Mouse (Mus musculus) frontal cortex, adult (tissue): Measurements from ENCODE around the gene Hspa1a.

Source experiments
- ATAC-seq: cut with Nextera tagmentation; 2 replicates; pipeline ENCODE4 v1.9.2; 2017; ENCODE audit warnings: mild to moderate bottlenecking, moderate library complexity, mixed read lengths; ENCODE audit not compliant: low TSS enrichment

Hspa1a gene

DNA sequence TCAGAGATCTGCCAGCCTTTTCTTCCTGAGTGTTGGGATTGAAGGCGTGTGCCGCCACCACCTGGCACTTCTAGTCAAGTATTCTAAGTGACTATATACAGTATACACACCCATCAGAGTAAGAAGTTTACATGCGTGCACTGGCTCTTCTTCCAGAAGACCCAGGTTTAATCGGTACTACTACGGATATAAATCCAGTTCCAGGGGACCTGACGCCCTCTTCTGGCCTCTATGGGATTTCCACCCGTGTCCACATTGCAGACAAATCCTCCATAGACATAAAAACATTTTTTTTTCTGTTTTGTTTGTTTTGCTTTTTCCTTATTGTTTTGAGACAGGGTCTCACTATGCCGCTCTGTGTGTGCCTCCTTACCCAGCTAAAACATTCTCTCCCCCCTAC lies 24.4 kb downstream of the Hspa1a start:
- ATAC-seq = no peak

DNA sequence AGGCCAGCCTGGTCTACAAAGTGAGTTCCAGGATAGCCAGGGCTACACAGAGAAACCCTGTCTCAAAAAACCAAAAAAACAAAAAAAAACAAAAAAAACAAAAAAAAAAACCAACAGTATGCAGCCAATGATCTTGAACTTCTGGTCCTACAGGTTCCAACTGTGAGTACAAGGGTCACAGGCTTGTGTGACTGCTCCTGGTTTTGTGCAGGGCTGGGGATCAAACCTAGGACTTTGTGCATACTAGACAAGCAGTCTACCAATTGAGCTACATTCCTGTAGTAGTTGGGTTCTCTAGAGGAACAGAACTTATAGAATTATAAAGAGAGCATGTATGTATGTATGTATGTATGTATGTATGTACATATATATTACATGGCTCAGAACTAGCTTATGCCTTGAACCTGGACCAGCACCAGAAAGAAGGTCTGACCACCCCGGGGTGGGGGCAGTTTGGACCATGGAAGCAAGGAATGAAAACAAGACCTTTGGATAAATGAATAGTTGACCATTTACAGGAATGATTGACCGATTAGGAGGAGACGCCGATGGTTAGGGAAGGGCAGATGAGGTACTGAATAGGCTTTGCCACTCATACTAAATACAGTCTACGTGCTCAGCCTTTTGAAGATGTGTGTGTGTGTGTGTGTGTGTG lies 25.3 kb downstream of the Hspa1a start:
- no peak for ATAC-seq

DNA sequence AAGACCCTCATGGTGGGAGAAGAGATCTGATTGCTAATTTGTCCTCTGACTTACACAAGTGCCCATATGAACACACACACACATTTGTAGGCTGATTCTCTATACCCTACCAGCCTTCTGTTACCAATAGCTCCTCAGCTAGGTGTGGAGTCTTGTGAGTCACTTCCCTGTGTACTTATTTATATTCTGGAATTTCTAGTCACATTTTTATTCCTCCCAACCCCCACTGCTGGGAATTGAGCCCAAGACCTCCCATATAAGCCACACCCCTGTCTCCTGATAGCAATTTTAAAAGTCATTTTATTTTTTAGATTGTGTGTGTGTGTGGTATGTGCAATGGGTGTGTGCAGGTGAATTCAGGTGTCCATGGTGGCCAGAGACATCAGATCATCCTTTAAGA lies 27.6 kb downstream of the Hspa1a start:
- ATAC-seq = no peak

DNA sequence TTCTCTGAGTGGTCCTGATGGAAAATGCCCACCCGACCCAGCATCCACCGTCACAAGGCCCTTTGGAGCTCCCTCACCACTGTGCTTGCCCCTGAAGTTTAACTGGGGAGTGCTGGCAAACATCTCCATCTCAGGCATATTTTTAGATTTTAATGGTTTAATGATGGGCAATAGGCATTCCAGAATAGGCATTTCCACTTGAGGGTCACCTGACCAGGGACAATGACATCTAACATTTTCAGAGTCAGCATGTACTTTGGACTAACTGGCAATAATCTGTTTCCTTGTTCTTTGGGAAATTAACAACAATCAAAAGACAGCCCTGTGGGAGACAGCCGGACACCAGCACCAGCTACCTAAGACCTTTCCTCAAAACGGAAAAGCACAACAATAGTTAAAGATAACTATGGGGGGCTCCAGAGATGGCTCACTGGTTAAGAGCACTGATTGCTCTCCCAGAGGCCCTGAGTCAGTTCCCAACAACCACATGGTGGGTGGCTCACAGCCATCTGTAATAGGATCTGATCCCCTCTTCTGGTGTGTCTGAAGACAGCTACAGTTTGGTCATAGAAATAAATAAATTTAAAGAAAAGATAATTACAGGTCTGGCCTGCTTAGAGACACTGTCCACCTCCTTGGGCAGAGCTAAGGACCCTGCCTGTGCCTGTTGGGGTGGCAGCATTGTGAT lies 28.7 kb downstream of the Hspa1a start:
- ATAC-seq = no peak

DNA sequence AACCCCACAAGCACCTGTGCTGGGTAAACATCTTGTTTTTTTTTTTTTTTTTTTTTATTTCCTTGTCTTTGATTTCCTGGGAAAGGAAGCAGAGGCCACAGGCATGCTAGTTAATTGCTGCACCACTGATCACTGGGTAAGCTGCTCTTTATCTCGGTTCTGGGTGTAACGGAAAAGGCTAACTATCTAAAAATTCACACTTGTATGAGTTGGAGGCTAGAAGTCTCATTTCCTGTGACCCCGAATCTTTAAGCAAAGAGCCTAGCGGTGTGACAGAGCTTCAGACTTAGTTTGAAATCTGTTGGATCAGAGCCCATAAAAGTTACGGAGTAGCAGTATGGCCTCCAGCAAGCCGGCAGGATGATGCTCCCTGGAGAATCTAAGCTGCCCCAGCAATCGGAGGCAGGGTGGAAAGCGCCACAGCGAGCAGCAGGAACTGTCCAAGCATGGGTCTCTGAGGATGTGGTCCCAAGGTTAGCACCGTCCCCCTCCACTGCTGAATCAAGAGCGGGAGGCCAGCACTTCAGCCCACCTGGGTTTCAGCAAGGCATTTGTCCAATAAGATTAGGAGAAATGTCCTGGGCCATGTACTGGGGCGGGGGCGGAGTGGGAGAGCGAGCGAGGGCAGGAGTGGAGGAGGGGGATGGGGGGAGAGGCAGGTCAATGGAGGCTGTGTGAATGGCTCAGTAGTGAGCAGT lies 30.5 kb downstream of the Hspa1a start:
- no peak for ATAC-seq

DNA sequence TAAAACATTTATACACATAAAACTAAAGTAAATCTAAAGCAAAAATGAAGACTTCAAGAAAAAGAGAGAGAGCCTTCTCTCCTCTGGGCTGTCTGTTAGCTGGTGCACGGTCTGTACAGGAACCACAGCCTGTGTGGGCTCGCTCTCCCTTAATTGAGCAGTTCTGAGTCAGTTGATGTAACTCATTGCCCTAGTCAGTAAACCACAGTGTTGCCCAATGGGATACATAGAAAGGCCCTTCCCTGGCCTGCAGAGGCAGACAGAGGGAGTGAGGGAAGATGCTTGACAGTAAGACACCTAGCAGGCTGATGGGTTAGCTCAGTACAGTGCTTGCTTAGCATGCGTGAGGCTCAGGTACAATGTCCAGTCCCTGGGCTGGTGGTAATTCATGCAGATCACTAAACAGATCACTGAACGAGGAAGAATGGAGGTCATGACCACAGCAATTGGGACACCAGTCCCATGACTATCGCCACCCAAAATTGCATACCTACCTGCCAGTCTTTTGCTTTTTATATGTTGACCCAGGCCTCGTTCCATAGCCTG lies 33.9 kb downstream of the Hspa1a start:
- ATAC-seq = no peak

DNA sequence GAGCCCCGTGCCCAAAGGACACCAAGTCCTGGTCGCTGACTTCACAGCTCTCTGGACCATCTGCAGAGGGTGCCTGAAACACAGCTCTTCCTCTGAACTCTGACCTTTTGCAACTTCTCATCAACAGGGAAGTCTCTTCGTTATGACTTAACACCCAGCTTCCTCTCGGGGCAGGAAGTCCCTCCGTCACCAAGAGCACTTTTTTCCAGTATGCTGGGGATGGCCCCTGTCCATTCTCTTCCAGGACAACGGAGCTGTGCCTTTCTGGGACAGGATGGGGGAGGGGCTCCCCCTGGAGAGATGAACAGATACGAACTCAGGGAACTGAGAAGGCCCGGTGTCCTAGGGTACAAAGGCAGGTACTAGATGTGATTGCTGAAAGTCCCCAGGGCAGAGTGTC lies 37.1 kb downstream of the Hspa1a start:
- no peak for ATAC-seq

DNA sequence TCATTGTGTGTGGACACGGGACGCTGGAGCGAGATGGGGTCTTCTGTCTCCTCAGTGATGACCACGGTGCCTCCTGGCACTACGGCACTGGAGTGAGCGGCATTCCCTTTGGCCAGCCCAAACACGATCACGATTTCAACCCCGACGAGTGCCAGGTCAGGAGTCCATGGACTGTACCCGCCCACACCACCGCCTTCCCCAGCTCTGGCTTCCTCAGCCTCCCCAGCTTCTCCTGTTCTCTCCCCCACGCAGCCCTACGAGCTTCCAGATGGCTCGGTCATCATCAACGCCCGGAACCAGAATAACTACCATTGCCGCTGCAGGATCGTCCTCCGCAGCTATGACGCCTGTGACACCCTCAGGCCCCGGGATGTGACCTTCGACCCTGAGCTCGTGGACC lies 37.9 kb downstream of the Hspa1a start:
- ATAC-seq = no peak

DNA sequence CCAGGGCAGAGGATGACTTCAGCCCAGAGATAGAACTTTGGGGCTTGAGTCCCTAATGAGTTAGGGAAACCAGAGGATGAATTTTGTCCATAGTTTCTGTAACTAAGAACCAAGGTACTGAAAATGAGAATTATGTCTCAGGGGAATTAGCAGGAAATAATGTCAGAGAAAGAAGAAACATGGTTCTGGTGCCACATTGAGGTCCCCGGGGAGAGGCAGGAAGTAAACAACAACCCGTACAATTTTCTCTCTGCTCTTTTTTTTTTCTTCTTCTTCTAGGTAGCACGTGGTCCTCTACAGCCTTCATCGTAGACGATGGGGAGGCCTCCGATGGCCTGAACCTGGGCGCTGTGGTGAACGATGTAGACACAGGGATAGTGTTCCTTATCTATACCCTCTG lies 39.7 kb downstream of the Hspa1a start:
- ATAC-seq = no peak

DNA sequence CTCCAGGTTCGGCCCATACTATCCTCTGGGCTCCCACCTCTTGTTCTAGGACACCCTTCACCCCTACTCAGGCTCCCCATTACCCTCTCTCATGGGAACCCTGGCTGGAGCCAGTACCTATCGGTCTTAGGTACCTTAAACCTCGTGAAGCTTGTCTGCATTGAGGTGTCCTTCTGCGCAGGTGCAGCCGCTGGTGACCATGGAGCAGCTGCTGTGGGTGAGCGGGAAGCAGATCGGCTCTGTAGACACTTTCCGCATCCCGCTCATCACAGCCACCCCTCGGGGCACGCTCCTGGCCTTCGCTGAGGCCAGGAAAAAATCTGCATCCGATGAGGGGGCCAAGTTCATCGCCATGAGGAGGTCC lies 40.2 kb downstream of the Hspa1a start:
- ATAC-seq = peak; percentile 44; the same call in 1 of the 2 replicates

DNA sequence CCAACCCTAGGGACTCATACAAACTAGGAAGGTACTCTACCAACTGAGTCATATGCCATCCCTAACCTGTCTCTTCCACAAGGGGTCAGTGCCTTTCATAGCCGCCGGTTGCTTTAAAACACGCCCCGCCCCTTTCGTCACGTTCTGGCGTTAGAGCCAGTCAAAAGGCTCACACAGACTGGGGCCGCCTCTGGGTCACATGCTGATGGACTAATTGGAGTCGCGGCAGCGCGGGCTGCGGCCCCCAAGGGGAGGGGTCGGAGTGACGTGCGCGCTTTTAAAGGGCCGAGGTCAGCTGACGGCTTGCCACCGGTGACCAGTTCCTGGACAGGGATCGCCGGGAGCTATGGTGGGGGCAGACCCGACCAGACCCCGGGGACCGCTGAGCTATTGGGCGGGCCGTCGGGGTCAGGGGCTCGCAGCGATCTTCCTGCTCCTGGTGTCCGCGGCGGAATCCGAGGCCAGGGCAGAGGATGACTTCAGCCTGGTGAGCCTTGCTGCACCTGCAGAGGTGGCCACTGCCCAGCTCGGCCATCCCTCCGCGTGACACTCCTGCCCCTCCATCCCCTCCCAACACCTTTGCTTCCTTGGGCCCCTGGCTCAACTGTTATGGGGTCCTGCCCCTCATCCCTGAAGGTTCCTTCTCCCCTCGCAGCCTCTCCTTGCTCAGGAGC lies 40.8 kb downstream of the Hspa1a start, which contains the start of gene Neu1:
Neu1 (plus strand) TSS at position 193 of the 674 bp plus-strand sequence.
- ATAC-seq = peak; percentile 90

DNA sequence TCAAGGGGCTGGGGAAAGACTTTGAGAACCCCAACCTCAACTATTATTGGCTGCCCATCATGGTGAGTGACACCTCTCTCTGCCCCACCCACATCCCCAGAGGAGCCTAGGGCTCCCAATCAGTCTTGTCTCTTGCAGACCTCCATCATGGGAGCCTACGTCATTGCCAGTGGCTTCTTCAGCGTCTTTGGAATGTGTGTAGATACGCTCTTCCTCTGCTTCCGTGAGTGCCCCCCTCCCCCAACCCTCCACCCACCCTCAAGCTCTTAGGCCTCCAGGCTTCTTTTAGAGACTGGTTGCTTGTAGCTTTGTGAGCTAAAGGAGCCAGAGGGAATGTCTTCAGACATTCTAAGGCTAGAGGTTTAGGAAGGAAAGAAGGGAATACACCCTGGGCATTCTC lies 43.1 kb downstream of the Hspa1a start:
- no peak for ATAC-seq

DNA sequence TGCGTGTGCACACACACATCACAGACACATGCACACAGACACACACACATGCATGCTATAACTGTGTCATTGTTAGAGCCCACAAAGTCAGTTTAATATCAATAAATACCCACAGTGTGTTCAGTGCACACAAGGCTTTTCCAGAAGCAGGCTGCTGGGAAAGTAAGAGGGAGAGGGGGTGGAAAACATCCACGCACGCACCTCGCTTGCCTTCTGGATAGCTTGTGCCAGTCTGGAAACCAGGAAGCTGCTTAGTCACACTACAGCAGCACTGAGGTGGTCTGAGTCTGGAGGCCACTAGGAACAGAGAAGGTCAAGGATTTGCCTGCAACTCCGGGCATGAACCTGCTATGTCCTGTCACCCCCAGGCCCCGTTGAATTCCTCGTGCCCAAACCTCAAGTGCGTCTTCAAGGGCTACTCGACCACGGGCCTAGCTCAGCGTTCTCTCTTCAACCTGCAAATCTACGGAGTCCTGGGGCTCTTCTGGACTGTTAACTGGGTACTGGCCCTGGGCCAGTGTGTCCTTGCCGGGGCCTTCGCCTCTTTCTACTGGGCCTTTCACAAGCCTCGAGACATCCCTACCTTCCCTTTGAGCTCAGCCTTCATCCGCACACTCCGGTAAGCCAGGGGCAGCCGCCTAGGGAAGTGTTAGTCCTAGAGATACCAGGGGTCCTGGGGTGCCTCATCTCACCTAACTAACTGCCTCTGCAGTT lies 44.5 kb downstream of the Hspa1a start:
- ATAC-seq = peak; percentile 40; the same call in 1 of the 2 replicates

DNA sequence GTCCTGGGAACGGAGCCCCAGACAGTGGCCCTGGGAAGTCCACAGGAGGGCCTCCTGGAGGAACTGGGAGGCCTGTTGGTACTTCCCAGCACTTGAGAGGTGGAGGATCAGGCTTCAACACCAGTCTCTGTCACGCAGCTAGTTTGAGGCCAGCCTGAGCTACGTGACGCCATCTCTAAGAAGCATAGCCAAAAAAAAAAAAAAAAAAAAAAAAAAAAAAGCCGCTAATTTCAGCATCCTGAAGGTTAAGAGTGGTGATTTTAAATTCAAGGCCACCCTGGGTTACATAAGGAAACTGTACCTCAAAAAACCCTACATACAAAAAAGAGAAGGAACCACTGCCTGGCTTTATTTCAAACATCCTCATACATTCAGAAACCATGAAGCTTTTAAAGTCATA lies 47.7 kb downstream of the Hspa1a start:
- no peak for ATAC-seq

DNA sequence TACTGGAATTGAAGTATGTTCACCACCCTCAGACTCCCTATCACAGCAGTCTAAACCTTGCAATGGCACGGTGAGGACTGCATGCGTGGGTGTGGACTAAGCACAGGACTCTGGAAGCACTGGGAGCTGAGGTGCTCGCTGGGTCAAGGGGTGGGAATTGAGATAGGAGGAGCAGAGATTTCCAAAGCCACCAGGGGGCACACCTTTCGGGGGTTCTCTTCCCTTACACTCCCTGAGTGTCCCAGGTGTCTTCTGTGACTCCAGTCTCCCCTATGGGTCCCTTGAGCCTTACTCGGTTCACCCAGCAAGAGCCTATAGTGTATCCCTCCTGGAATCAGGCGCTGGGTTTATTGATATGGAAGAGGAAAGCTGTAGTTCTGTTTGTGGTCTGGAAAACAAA lies 49.0 kb downstream of the Hspa1a start:
- ATAC-seq = no peak
